Mouse (Mus musculus): ENCODE results near the gene Snap91. TPM values are rescaled to one million over a fixed set of nuclear protein-coding genes. Genes with fewer than 3 reads are reported as not detected.

The Snap91 gene
- polyA plus RNA-seq, 1 experiment, result 0.53 TPM

DNA sequence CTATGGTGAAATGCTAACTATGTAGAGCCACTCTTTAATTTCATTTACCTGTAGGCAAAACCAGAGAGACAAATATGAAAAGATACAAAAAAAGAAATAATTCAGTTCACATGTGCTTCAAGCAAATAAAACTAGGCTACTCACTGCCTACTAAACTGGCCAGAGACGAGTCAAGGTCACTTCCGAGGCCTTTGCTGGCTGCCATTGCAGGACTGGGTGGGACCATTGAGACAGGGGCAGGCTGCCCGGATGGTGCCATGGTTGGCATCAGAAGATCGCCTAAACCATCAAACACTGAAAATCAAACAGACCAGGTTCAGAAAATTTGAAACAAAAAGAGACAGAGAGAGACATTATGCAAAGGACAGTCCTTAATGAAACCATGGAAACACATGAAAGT is 99.0 kb downstream of the Snap91 start:
- 84% methylated on average over 4 of the region's 4 CpGs for WGBS
- H3K4me3 ChIP-seq (ENCODE audit: extremely low read depth, insufficient read depth, insufficient read length), result no peak overlapping the region
- H3K27me3 ChIP-seq (ENCODE audit: control insufficient read depth, insufficient read depth, low read length), result no peaks in the 10 kb centered on the region
- no peaks in the 10 kb centered on the region for H3K4me1 ChIP-seq (ENCODE audit: control insufficient read depth, insufficient read depth, insufficient read length)
- no peak overlapping the region for H3K27ac ChIP-seq (ENCODE audit: insufficient read depth, low read length)
- no peaks in the 10 kb centered on the region for H3K36me3 ChIP-seq (ENCODE audit: control insufficient read depth, insufficient read depth, low read length)
- no peak for DNase-seq (ENCODE audit: low read depth in 1 of 2, low spot score in 2 of 2)
- TF ChIP-seq POLR2A (IDR thresholded peaks at IDR 0.05; ENCODE audit: low read depth, low read length), result no peak

DNA sequence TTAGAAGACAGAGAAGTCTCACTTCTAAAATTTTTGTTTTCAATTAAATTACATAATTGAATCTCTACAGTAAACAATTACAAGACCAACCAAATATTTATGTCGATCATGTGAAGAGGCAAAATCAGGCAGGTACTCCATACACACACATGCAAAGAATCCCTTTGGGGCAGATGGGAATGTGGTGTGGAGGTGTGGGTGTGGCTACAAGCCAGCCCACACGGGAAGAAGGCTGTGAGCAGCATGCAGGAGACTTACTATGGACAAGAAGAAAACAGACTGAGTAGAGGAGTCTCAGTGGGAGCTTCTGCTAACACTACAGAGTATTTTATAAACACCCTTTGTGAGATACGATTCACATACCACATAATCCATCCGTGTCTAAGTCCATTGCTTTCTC is 102.2 kb downstream of the Snap91 start:
- WGBS, result 70% methylated on average over 4 of the region's 4 CpGs
- no peaks in the 10 kb centered on the region for H3K4me1 ChIP-seq (ENCODE audit: control insufficient read depth, insufficient read depth, insufficient read length)
- H3K36me3 ChIP-seq (ENCODE audit: control insufficient read depth, insufficient read depth, low read length), result no peaks in the 10 kb centered on the region
- no peak for DNase-seq (ENCODE audit: low read depth in 1 of 2, low spot score in 2 of 2)
- H3K27ac ChIP-seq (ENCODE audit: insufficient read depth, low read length), result no peak overlapping the region
- no peak overlapping the region for H3K4me3 ChIP-seq (ENCODE audit: extremely low read depth, insufficient read depth, insufficient read length)
- TF ChIP-seq CTCF (IDR thresholded peaks at IDR 0.05; ENCODE audit: extremely low read depth, insufficient read depth, insufficient read length, insufficient replicate concordance), result no peak
- H3K27me3 ChIP-seq (ENCODE audit: control insufficient read depth, insufficient read depth, low read length), result no peaks in the 10 kb centered on the region

DNA sequence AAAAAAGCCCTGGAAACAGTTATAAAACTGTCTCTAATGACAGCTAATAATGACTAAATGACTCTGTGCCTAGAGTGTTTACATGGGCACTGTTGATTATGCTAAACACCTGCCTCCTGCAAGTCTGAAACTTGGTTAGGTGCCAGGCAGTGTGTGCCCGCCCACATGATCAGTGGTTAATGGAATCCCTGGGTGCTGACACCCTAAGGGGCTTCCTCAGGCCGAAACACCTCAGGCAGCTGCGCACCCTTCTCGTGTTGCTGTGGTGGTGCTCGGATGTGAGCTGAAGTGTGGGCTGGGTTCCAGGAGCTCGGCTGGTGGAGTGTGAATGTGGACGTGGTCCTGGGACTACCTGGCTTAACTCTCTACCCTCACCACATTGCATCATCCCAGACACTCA is 103.1 kb downstream of the Snap91 start:
- H3K4me3 ChIP-seq (ENCODE audit: extremely low read depth, insufficient read depth, insufficient read length), result no peak overlapping the region
- H3K27ac ChIP-seq (ENCODE audit: insufficient read depth, low read length), result no peak overlapping the region
- H3K4me1 ChIP-seq (ENCODE audit: control insufficient read depth, insufficient read depth, insufficient read length), result no peaks in the 10 kb centered on the region
- H3K27me3 ChIP-seq (ENCODE audit: control insufficient read depth, insufficient read depth, low read length), result no peaks in the 10 kb centered on the region
- DNase-seq (ENCODE audit: low read depth in 1 of 2, low spot score in 2 of 2), result no peak
- 61% methylated on average over 7 of the region's 7 CpGs for WGBS
- no peaks in the 10 kb centered on the region for H3K36me3 ChIP-seq (ENCODE audit: control insufficient read depth, insufficient read depth, low read length)
- no peak for TF ChIP-seq CTCF (IDR thresholded peaks at IDR 0.05; ENCODE audit: extremely low read depth, insufficient read depth, insufficient read length, insufficient replicate concordance)
- TF ChIP-seq POLR2A (IDR thresholded peaks at IDR 0.05; ENCODE audit: low read depth, low read length), result no peak

DNA sequence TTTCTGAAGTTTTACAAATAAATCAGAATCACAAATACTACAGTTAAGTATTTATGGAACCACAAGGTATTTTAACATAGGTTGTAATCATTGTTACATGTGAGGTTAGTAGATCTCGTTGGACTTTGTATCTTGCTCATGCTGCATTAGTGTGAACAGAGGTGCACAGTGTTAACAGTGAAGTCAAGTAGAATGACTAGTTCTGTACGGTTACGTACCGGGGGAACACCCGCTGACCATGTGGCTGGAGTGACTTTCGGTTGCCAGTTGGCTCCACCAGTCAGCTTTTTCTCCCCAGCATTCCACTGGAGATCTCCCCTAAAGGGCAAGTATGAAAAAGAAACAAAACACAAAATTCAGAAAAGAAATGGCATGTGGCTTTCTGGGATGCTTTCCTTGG is 105.1 kb downstream of the Snap91 start:
- Histone ChIP-seq H3K4me1 (ENCODE audit: control insufficient read depth, insufficient read depth, insufficient read length) (no peaks in the 10 kb centered on the region), H3K4me3 (ENCODE audit: extremely low read depth, insufficient read depth, insufficient read length) (no peak overlapping the region), H3K27ac (ENCODE audit: insufficient read depth, low read length) (no peak overlapping the region), H3K27me3 (ENCODE audit: control insufficient read depth, insufficient read depth, low read length) (no peaks in the 10 kb centered on the region), H3K36me3 (ENCODE audit: control insufficient read depth, insufficient read depth, low read length) (no peaks in the 10 kb centered on the region)
- 94% methylated on average over 6 of the region's 6 CpGs for WGBS
- no peak for DNase-seq (ENCODE audit: low read depth in 1 of 2, low spot score in 2 of 2)
- no peak for TF ChIP-seq CTCF (IDR thresholded peaks at IDR 0.05; ENCODE audit: extremely low read depth, insufficient read depth, insufficient read length, insufficient replicate concordance)
- TF ChIP-seq POLR2A (IDR thresholded peaks at IDR 0.05; ENCODE audit: low read depth, low read length), result no peak

- WGBS, result 85% methylated on average over 8 of the region's 8 CpGs
- H3K4me1 ChIP-seq (ENCODE audit: control insufficient read depth, insufficient read depth, insufficient read length), result no peaks in the 10 kb centered on the region
- no peaks in the 10 kb centered on the region for H3K27me3 ChIP-seq (ENCODE audit: control insufficient read depth, insufficient read depth, low read length)
- no peak overlapping the region for H3K4me3 ChIP-seq (ENCODE audit: extremely low read depth, insufficient read depth, insufficient read length)
- no peak for TF ChIP-seq POLR2A (IDR thresholded peaks at IDR 0.05; ENCODE audit: low read depth, low read length)
- TF ChIP-seq CTCF (IDR thresholded peaks at IDR 0.05; ENCODE audit: extremely low read depth, insufficient read depth, insufficient read length, insufficient replicate concordance), result no peak
- H3K27ac ChIP-seq (ENCODE audit: insufficient read depth, low read length), result no peak overlapping the region
- H3K36me3 ChIP-seq (ENCODE audit: control insufficient read depth, insufficient read depth, low read length), result no peaks in the 10 kb centered on the region
- no peak for DNase-seq (ENCODE audit: low read depth in 1 of 2, low spot score in 2 of 2)
Observed at GRCm38 (mm10) chr9:86773996-86774395, 106.5 kb downstream of the Snap91 start.

- no peak for TF ChIP-seq CTCF (IDR thresholded peaks at IDR 0.05; ENCODE audit: extremely low read depth, insufficient read depth, insufficient read length, insufficient replicate concordance)
- Histone ChIP-seq H3K27me3 (ENCODE audit: control insufficient read depth, insufficient read depth, low read length) (no peaks in the 10 kb centered on the region), H3K4me3 (ENCODE audit: extremely low read depth, insufficient read depth, insufficient read length) (no peak overlapping the region), H3K27ac (ENCODE audit: insufficient read depth, low read length) (no peak overlapping the region), H3K36me3 (ENCODE audit: control insufficient read depth, insufficient read depth, low read length) (no peaks in the 10 kb centered on the region), H3K4me1 (ENCODE audit: control insufficient read depth, insufficient read depth, insufficient read length) (no peaks in the 10 kb centered on the region)
- 81% methylated on average over 3 of the region's 3 CpGs for WGBS
- no peak for DNase-seq (ENCODE audit: low read depth in 1 of 2, low spot score in 2 of 2)
Observed at GRCm38 (mm10) chr9:86772897-86773296, 107.6 kb downstream of the Snap91 start.

GRCm38 (mm10) chr9:86766991-86767390 is 113.5 kb downstream of the Snap91 start:
- WGBS, result 84% methylated on average over 10 of the region's 10 CpGs
- Histone ChIP-seq H3K4me1 (ENCODE audit: control insufficient read depth, insufficient read depth, insufficient read length) (no peaks in the 10 kb centered on the region), H3K36me3 (ENCODE audit: control insufficient read depth, insufficient read depth, low read length) (no peaks in the 10 kb centered on the region), H3K4me3 (ENCODE audit: extremely low read depth, insufficient read depth, insufficient read length) (no peak overlapping the region), H3K27me3 (ENCODE audit: control insufficient read depth, insufficient read depth, low read length) (no peaks in the 10 kb centered on the region), H3K27ac (ENCODE audit: insufficient read depth, low read length) (no peak overlapping the region)
- no peak for DNase-seq (ENCODE audit: low read depth in 1 of 2, low spot score in 2 of 2)
- TF ChIP-seq POLR2A (IDR thresholded peaks at IDR 0.05; ENCODE audit: low read depth, low read length) (no peak), CTCF (IDR thresholded peaks at IDR 0.05; ENCODE audit: extremely low read depth, insufficient read depth, insufficient read length, insufficient replicate concordance) (no peak)

All from spleen, adult 2 months (tissue).